Comparison of ENCODE assay signal across 27 mouse cellular contexts in the genomic region with DNA sequence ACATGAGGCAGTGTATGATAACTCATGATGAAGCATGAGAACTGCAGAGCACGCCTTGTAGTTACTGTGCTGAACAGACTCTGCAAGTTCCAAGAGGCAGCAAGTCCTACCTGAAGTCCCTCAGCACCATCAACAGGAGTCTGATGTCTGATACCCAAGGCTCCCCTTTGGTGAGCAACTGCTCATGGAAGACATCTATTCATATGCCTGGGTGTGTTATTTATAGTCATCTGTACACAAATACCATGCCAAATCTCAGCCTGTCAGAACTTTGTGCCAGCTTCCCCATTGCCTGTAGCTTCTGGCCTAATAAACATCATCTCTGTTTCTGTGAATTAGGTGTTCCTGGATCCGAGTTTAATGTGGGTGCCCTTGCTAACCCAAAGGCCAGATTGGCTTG.
DNase-seq lines count a peak whose midpoint lies in the region; ATAC-seq and TF ChIP-seq lines count a peak whose summit lies in the region.
"Had no signal": no experiment of that assay in that cellular context is flagged by ENCODE, and none has a peak within 500 bp of the region (broad histone marks: within the 10 kb centered on the region; RNA-seq: fewer than 3 reads in every experiment).

No protein-coding gene starts in this region.

- H3K27ac ChIP-seq in midbrain, embryonic 11.5 days (ENCODE audit: low read depth, low read length): no peak overlapping the region
- no peak overlapping the region for H3K27ac ChIP-seq in midbrain, embryonic 14.5 days (replicated peaks; ENCODE audit: low read depth, low read length)
- H3K27ac ChIP-seq in cerebellum, adult 2 months (ENCODE audit: insufficient read depth, low read length): peak overlapping the region; percentile 17; the same call in 1 of the 2 replicates
- H3K27ac ChIP-seq in forebrain, embryonic 15.5 days (replicated peaks): no peak overlapping the region
- H3K27ac ChIP-seq: embryonic facial prominence, embryonic 13.5 days; forebrain, embryonic 10.5 days; gastrocnemius, adult 2 months; kidney, embryonic 15.5 days; limb, embryonic 12.5 days; liver, embryonic 15.5 days; midbrain, embryonic 10.5 days; neural tube, embryonic 13.5 days had no signal

- no peaks in the 10 kb centered on the region for H3K36me3 ChIP-seq in midbrain, embryonic 11.5 days (ENCODE audit: control insufficient read depth, insufficient read depth, low read length)
- no peaks in the 10 kb centered on the region for H3K36me3 ChIP-seq in midbrain, embryonic 14.5 days (ENCODE audit: control insufficient read depth, insufficient read depth, low read length)
- no peaks in the 10 kb centered on the region for H3K36me3 ChIP-seq in forebrain, embryonic 15.5 days
- H3K36me3 ChIP-seq: embryonic facial prominence, embryonic 13.5 days; forebrain, embryonic 10.5 days; kidney, embryonic 15.5 days; limb, embryonic 12.5 days; liver, embryonic 15.5 days; midbrain, embryonic 10.5 days; neural tube, embryonic 13.5 days had no signal

- no peak for TF ChIP-seq CTCF in cerebellum, adult 2 months (IDR thresholded peaks at IDR 0.05; ENCODE audit: borderline replicate concordance, insufficient read depth, low read depth, low read length)

- ATAC-seq in midbrain, embryonic 11.5 days (ENCODE audit: low FRiP score): no peak
- no peak for ATAC-seq in midbrain, embryonic 14.5 days (ENCODE audit: low FRiP score, low TSS enrichment)
- ATAC-seq in forebrain, embryonic 15.5 days (replicated peaks): no peak
- ATAC-seq: activated CD4-positive, CD25-positive, alpha-beta regulatory T cell, adult 4 months; forebrain, embryonic 16.5 days; hindbrain, embryonic 16.5 days had no signal

- peak; percentile 65 for DNase-seq in midbrain, embryonic 11.5 days (ENCODE audit: low spot score, missing footprints)
- DNase-seq in midbrain, embryonic 14.5 days: no peak
- DNase-seq in cerebellum, adult 2 months: peak; percentile 77 to 94
- peak; percentile 73 to 85 for DNase-seq in cerebellum, postnatal 14 days
- no peak for DNase-seq in gastrocnemius, postnatal 25 days
- DNase-seq: adrenal gland, adult 8-10 months; B cell, adult 2 months; gastrocnemius, adult 2 months; heart, postnatal 14 days; kidney, adult 18-20 months; kidney, postnatal 25 days; lung, embryonic 14.5 days; right cerebral cortex, postnatal 4 days; thymus, adult 2 months; thymus, postnatal 4 days had no signal

- no peak overlapping the region for H3K4me2 ChIP-seq in midbrain, embryonic 11.5 days
- H3K4me2 ChIP-seq in midbrain, embryonic 14.5 days (ENCODE audit: low read length): no peak overlapping the region
- H3K4me2 ChIP-seq in forebrain, embryonic 15.5 days (replicated peaks): no peak overlapping the region
- H3K4me2 ChIP-seq: embryonic facial prominence, embryonic 13.5 days; kidney, embryonic 15.5 days; limb, embryonic 12.5 days; liver, embryonic 15.5 days; lung, embryonic 14.5 days; neural tube, embryonic 13.5 days had no signal

- H3K9me3 ChIP-seq in midbrain, embryonic 11.5 days (ENCODE audit: control insufficient read depth, low read length): no peaks in the 10 kb centered on the region
- H3K9me3 ChIP-seq in midbrain, embryonic 14.5 days (ENCODE audit: control insufficient read depth, low read length): no peaks in the 10 kb centered on the region
- no peaks in the 10 kb centered on the region for H3K9me3 ChIP-seq in forebrain, embryonic 15.5 days
- H3K9me3 ChIP-seq: embryonic facial prominence, embryonic 13.5 days; forebrain, embryonic 10.5 days; kidney, embryonic 15.5 days; limb, embryonic 12.5 days; liver, embryonic 15.5 days; midbrain, embryonic 10.5 days; neural tube, embryonic 13.5 days had no signal

- no peaks in the 10 kb centered on the region for H3K4me1 ChIP-seq in midbrain, embryonic 11.5 days (ENCODE audit: control insufficient read depth, insufficient read depth, low read length)
- no peaks in the 10 kb centered on the region for H3K4me1 ChIP-seq in midbrain, embryonic 14.5 days (ENCODE audit: control insufficient read depth, insufficient read depth, low read length)
- H3K4me1 ChIP-seq in cerebellum, adult 2 months (ENCODE audit: control insufficient read depth, insufficient read depth, low read length): peaks cover 56% of the 10 kb centered on the region
- H3K4me1 ChIP-seq in forebrain, embryonic 15.5 days: peaks cover 5% of the 10 kb centered on the region; the same call in 1 of the 2 replicates
- H3K4me1 ChIP-seq: embryonic facial prominence, embryonic 13.5 days; forebrain, embryonic 10.5 days; kidney, embryonic 15.5 days; limb, embryonic 12.5 days; liver, embryonic 15.5 days; midbrain, embryonic 10.5 days had no signal

- H3K27me3 ChIP-seq in midbrain, embryonic 11.5 days (ENCODE audit: control insufficient read depth, insufficient read depth, low read length): no peaks in the 10 kb centered on the region
- H3K27me3 ChIP-seq in midbrain, embryonic 14.5 days (ENCODE audit: control insufficient read depth, insufficient read depth, low read length): no peaks in the 10 kb centered on the region
- no peaks in the 10 kb centered on the region for H3K27me3 ChIP-seq in cerebellum, adult 2 months (ENCODE audit: control insufficient read depth, insufficient read depth, low read length)
- no peaks in the 10 kb centered on the region for H3K27me3 ChIP-seq in forebrain, embryonic 15.5 days
- H3K27me3 ChIP-seq: embryonic facial prominence, embryonic 13.5 days; kidney, embryonic 15.5 days; limb, embryonic 12.5 days; liver, embryonic 15.5 days; neural tube, embryonic 13.5 days had no signal

- H3K4me3 ChIP-seq in midbrain, embryonic 11.5 days (ENCODE audit: low read depth, low read length): no peak overlapping the region
- no peak overlapping the region for H3K4me3 ChIP-seq in midbrain, embryonic 14.5 days (replicated peaks; ENCODE audit: low read depth, low read length)
- no peak overlapping the region for H3K4me3 ChIP-seq in cerebellum, adult 2 months (replicated peaks; ENCODE audit: insufficient read depth, low read depth, low read length)
- no peak overlapping the region for H3K4me3 ChIP-seq in forebrain, embryonic 15.5 days
- H3K4me3 ChIP-seq: embryonic facial prominence, embryonic 13.5 days; forebrain, embryonic 10.5 days; gastrocnemius, adult 2 months; kidney, embryonic 15.5 days; limb, embryonic 12.5 days; liver, embryonic 15.5 days; midbrain, embryonic 10.5 days; myocyte; neural tube, embryonic 13.5 days had no signal

- no peak for TF ChIP-seq POLR2A in cerebellum, adult 2 months (IDR thresholded peaks at IDR 0.05; ENCODE audit: borderline replicate concordance, insufficient read depth, low read length)

- H3K9ac ChIP-seq in midbrain, embryonic 11.5 days (ENCODE audit: low read length): no peak overlapping the region
- no peak overlapping the region for H3K9ac ChIP-seq in midbrain, embryonic 14.5 days (replicated peaks; ENCODE audit: low read length)
- no peak overlapping the region for H3K9ac ChIP-seq in forebrain, embryonic 15.5 days (replicated peaks)
- H3K9ac ChIP-seq: embryonic facial prominence, embryonic 13.5 days; kidney, embryonic 15.5 days; limb, embryonic 12.5 days; liver, embryonic 15.5 days; lung, embryonic 14.5 days; neural tube, embryonic 13.5 days had no signal

- WGBS in midbrain, embryonic 11.5 days: 81% methylated on average over 2 of the region's 2 CpGs
- 77% methylated on average over 2 of the region's 2 CpGs for WGBS in midbrain, embryonic 14.5 days
- WGBS in cerebellum, adult 2 months: 13% methylated on average over 2 of the region's 2 CpGs
- WGBS in forebrain, embryonic 15.5 days: 81% methylated on average over 2 of the region's 2 CpGs

Comparison
In these comparisons a context has a peak if more than half of its experiments do, and no peak if none do; other contexts are left out.
1. DNase-seq: peak in midbrain, embryonic 11.5 days (single experiment), cerebellum, adult 2 months (2 of 2) and cerebellum, postnatal 14 days (2 of 2); none in midbrain, embryonic 14.5 days (single experiment) and gastrocnemius, postnatal 25 days (single experiment).